Comparison of ENCODE assay signal across 8 mouse cellular contexts in genomic region chr5:108668977-108669936, GRCm38 (mm10). TPM values are rescaled to one million over a fixed set of nuclear protein-coding genes. Genes with fewer than 3 reads are reported as not detected.
A peak's percentile ranks its signal among the peaks of the same experiment; 100 is the strongest.
DNase-seq lines count a peak whose midpoint lies in the region; ATAC-seq and TF ChIP-seq lines count a peak whose summit lies in the region.

Gene Dgkq, minus strand, starts transcription at chr5:108669672.

- H3K9ac ChIP-seq in hindbrain, postnatal 0 days (replicated peaks; ENCODE audit: low read length), result peak within 1 kb of the TSS; percentile 64

- H3K36me3 ChIP-seq in hindbrain, postnatal 0 days (ENCODE audit: insufficient read depth, low read length), result peaks cover 6% of the 10 kb centered on the region

- H3K9me3 ChIP-seq in hindbrain, postnatal 0 days (ENCODE audit: low read length), result no peaks in the 10 kb centered on the region

- intact Hi-C loops in gastrocnemius, adult 2 months (cut with DNase I), result loop anchor here (5.0 kb wide), 1 partner anchor 237 kb away; the partner anchor contains the start of gene Atp5k
- intact Hi-C loops in left cerebral cortex, adult 2 months (cut with DNase I), result loop anchor here (5.0 to 10.0 kb wide), 2 partner anchors 237 to 534 kb away; partner anchors contain the start of genes Atp5k, Ccdc18 and Tmed5

- peak within 1 kb of the TSS; percentile 99 for H3K27ac ChIP-seq in gastrocnemius, adult 2 months
- peak within 1 kb of the TSS; percentile 85 for H3K27ac ChIP-seq in hindbrain, postnatal 0 days
- H3K27ac ChIP-seq in left cerebral cortex, adult 2 months, result peak within 1 kb of the TSS; percentile 99

- 5% methylated on average over 43 of the region's 43 CpGs for WGBS in hindbrain, postnatal 0 days

- peak; percentile 87 for DNase-seq in ZHBTc4 (ENCODE audit: low read depth, low spot score)
- DNase-seq in gastrocnemius, adult 2 months, result peak; percentile 94
- peak; percentile 91 for DNase-seq in hindbrain, postnatal 0 days (ENCODE audit: low spot score)
- peak; percentile 86 to 88 for DNase-seq in left cerebral cortex, adult 2 months (ENCODE audit: extremely low spot score in 1 of 2, low spot score in 2 of 2)
- peak; percentile 93 for DNase-seq in right cerebral cortex, postnatal 10 days (ENCODE audit: low spot score in 2 of 2)
- peak; percentile 78 for DNase-seq in urinary bladder, postnatal 25 days (ENCODE audit: low spot score)

- TF ChIP-seq CTCF in gastrocnemius, adult 2 months (IDR thresholded peaks at IDR 0.05), result peak; percentile 70
- peak; percentile 81 for TF ChIP-seq CTCF in hindbrain, postnatal 0 days (IDR thresholded peaks at IDR 0.05; ENCODE audit: low read depth)
- TF ChIP-seq CTCF in left cerebral cortex, adult 2 months (IDR thresholded peaks at IDR 0.05), result peak; percentile 68

- H3K4me3 ChIP-seq in gastrocnemius, adult 2 months, result peak within 1 kb of the TSS; percentile 75
- peak within 1 kb of the TSS; percentile 55 for H3K4me3 ChIP-seq in hindbrain, postnatal 0 days (ENCODE audit: low read length)
- peak within 1 kb of the TSS; percentile 54 for H3K4me3 ChIP-seq in left cerebral cortex, adult 2 months

- ATAC-seq in common myeloid progenitor, adult 5-6 weeks (replicated peaks; ENCODE audit: low read depth, poor library complexity, severe bottlenecking), result peak; percentile 84
- ATAC-seq in hindbrain, postnatal 0 days, result peak; percentile 91
- peak; percentile 87 for ATAC-seq in megakaryocyte, adult 5-6 weeks (ENCODE audit: poor library complexity, severe bottlenecking)

- peak within 1 kb of the TSS; percentile 77 for H3K4me2 ChIP-seq in hindbrain, postnatal 0 days (ENCODE audit: low read depth, low read length)

- H3K27me3 ChIP-seq in hindbrain, postnatal 0 days (ENCODE audit: insufficient read depth, low read length), result no peaks in the 10 kb centered on the region

- H3K4me1 ChIP-seq in hindbrain, postnatal 0 days (ENCODE audit: insufficient read depth, low read length), result no peaks in the 10 kb centered on the region; the same call in 1 of the 2 replicates

RNA-seq across cellular contexts. Expression of gene Dgkq, which starts in this region (rescaled TPM):
- 6.2 and 12.8 TPM in 2 replicates for total RNA-seq in common myeloid progenitor, adult 5-6 weeks (2017)
- 1 to 10 TPM; 3.9 to 4.6 TPM for total RNA-seq in gastrocnemius, adult 2 months (2021)
- 48.2 and 64.4 TPM in 2 replicates for total RNA-seq in hindbrain, postnatal 0 days (2014; rRNA removed)
- polyA plus RNA-seq in hindbrain, postnatal 0 days (2015; fragmentation: Nextera tagmentation; extraction: Ambion mirVana), result 19.3 and 20.0 TPM in 2 replicates
- 10 to 100 TPM; 58.9 to 59.7 TPM for total RNA-seq in left cerebral cortex, adult 2 months (2021)
- total RNA-seq in megakaryocyte, adult 5-6 weeks (2015), result 5.2 and 5.9 TPM in 2 replicates
- total RNA-seq in megakaryocyte, adult 5-6 weeks (2017), result 6.8 and 15.6 TPM in 2 replicates

Comparison
In these comparisons a context has a peak if more than half of its experiments do, and no peak if none do; other contexts are left out.
1. Peak in every context shown above with its lines: DNase-seq, ATAC-seq, H3K4me3 ChIP-seq and H3K27ac ChIP-seq.